Mouse (Mus musculus) erythroblast, embryonic 14.5 days (primary cell): Measurements from ENCODE around the gene Surf1.

Experiments
- GATA1 ChIP-seq: IDR thresholded peaks from 2 replicates; pipeline ENCODE4 v1.6.1; 2012; ENCODE audit warnings: low read length, inconsistent platforms, mixed read lengths
- TAL1 ChIP-seq: IDR thresholded peaks from 3 replicates; pipeline ENCODE4 v1.6.1; 2012; ENCODE audit warnings: low read length, inconsistent platforms, mixed read lengths

DNA sequence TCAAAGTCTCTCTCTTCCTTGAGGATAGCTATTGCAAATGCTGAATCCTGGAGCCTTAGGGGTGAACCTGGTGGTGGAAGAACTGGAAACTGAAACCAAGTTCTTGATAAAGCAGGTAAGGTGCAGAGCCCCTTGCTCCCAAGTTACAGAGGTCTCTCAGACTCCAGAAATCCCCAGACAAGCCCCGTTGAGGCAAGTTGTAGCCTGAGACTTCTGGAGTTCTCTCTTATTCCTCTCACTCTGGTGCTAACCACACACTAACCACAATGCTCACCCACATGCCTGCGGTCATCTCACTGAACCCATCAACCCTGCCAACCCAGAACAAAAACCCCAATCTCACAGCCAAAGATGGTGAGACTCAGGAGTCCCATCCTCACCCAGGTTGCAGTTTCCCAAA, 19.0 kb upstream of the Surf1 start:
- TF ChIP-seq GATA1 (no peak), TAL1 (no peak)
